Mouse (Mus musculus) embryonic facial prominence, embryonic 14.5 days (tissue): Measurements from ENCODE around the gene Dclre1a. TPM values are rescaled to one million over a fixed set of nuclear protein-coding genes. Genes with fewer than 3 reads are reported as not detected.

Experiments
- ATAC-seq: fragments of 200-750 bp; cut with Nextera tagmentation; 2 replicates; pipeline ENCODE4 v1.8.0; 2017; ENCODE audit warnings: low read depth, moderate number of reproducible peaks, moderate TSS enrichment
- DNase-seq: peaks from one replicate; pipeline ENCODE4 v3.0.0-alpha.2; 2015; ENCODE audit warnings: low spot score
- H3K27ac ChIP-seq: fragments of 300-500 bp; sonication (generic); replicated peaks from 2 replicates; pipeline ENCODE4 v1.5.1; 2014; ENCODE audit warnings: low read depth, mild to moderate bottlenecking, low read length, moderate library complexity
- H3K27me3 ChIP-seq: fragments of 300-500 bp; sonication (generic); replicated peaks from 2 replicates; pipeline ENCODE4 v1.6.1; 2014; ENCODE audit warnings: low read length; ENCODE audit not compliant: control insufficient read depth, insufficient read depth
- H3K36me3 ChIP-seq: fragments of 300-500 bp; sonication (generic); 2 replicates; pipeline ENCODE4 v1.6.1; 2014; ENCODE audit warnings: low read length, mixed read lengths; ENCODE audit not compliant: control insufficient read depth, insufficient read depth
- H3K4me1 ChIP-seq: fragments of 300-500 bp; sonication (generic); 2 replicates; pipeline ENCODE4 v1.6.1; 2014; ENCODE audit warnings: antibody characterized with exemption, low read length; ENCODE audit not compliant: control insufficient read depth, insufficient read depth
- H3K4me2 ChIP-seq: fragments of 300-500 bp; sonication (generic); 2 replicates; pipeline ENCODE4 v1.6.1; 2014; ENCODE audit warnings: low read depth, mild to moderate bottlenecking, low read length, moderate library complexity, mixed read lengths
- H3K4me3 ChIP-seq: fragments of 300-500 bp; sonication (generic); 2 replicates; pipeline ENCODE4 v1.5.1; 2014; ENCODE audit warnings: low read depth, mild to moderate bottlenecking, low read length
- H3K9ac ChIP-seq: fragments of 300-500 bp; sonication (generic); 2 replicates; pipeline ENCODE4 v1.6.1; 2014; ENCODE audit warnings: low read depth, mild to moderate bottlenecking, low read length, moderate library complexity, mixed read lengths
- H3K9me3 ChIP-seq: fragments of 300-500 bp; sonication (generic); 2 replicates; pipeline ENCODE4 v1.6.1; 2016; ENCODE audit warnings: low read length; ENCODE audit not compliant: control insufficient read depth
- whole genome bisulfite sequencing: fragments of 180-500 bp; shearing (Covaris S2); extraction: QIAGEN DNeasy Blood & Tissue Kit; methylation state at CpG from one replicate; pipeline ENCODE4 v1.1.7; 2014; 5-methylcytosine and 5-hydroxymethylcytosine counted together
- polyA plus RNA-seq: library from polyadenylated mRNA; unstranded; fragments of >200 nt; fragmentation: Nextera tagmentation; extraction: Ambion mirVana; gene quantifications from 2 replicates; pipeline ENCODE4 v1.2.1, GENCODE M21; 2014

The Dclre1a gene
- polyA plus RNA-seq, 1 experiment from 2014 or later = 12.8 TPM

- H3K4me1 ChIP-seq = peaks cover 7% of the 10 kb centered on the region; the same call in 1 of the 2 replicates
- no peaks in the 10 kb centered on the region for H3K9me3 ChIP-seq
- ATAC-seq (no peak), DNase-seq (no peak)
- no peaks in the 10 kb centered on the region for H3K27me3 ChIP-seq
- no peak overlapping the region for H3K9ac ChIP-seq
- no peak overlapping the region for H3K4me2 ChIP-seq
- 62% methylated on average over 13 of the region's 13 CpGs for WGBS
- no peak overlapping the region for H3K27ac ChIP-seq
- no peaks in the 10 kb centered on the region for H3K36me3 ChIP-seq
- H3K4me3 ChIP-seq = no peak overlapping the region
These were observed 63.2 kb downstream of the Dclre1a start for GRCm38 (mm10) chr19:56484630-56485375.

Other genes starting within 250 kb of the Dclre1a start
- gene Nrap, start 158.2 kb downstream of the Dclre1a start, polyA plus RNA-seq = 6.3 and 9.6 TPM in 2 replicates
- gene Casp7, start 151.1 kb downstream of the Dclre1a start, polyA plus RNA-seq = 21.5 and 21.7 TPM in 2 replicates
- gene Plekhs1, start 86.6 kb downstream of the Dclre1a start, polyA plus RNA-seq = 0.81 and 0.86 TPM in 2 replicates
- 13.1 and 13.9 TPM in 2 replicates for gene Nhlrc2, start within 50 bp of the Dclre1a start, polyA plus RNA-seq
- 1.3 and 1.7 TPM in 2 replicates for gene Adrb1, start 174.0 kb upstream of the Dclre1a start, polyA plus RNA-seq